Mouse (Mus musculus): ENCODE data around the gene Lyrm1. TPM values are rescaled to one million over a fixed set of nuclear protein-coding genes. Genes with fewer than 3 reads are reported as not detected.

The Lyrm1 gene
- 6.3 TPM for total RNA-seq (2023)

GRCm38 (mm10) chr7:119895639-119896512 lies at the start of gene Lyrm1, which contains the start of gene Dcun1d3:
TSS of gene Lyrm1 (plus strand) at chr7:119895861.
TSS of gene Dcun1d3 (minus strand) at chr7:119896298.

Other genes with a start within 250 kb of the Lyrm1 start
- not detected for gene Acsm4, start 205.8 kb upstream of the Lyrm1 start, total RNA-seq (2023)
- 96.7 TPM for gene Thumpd1, start 175.1 kb upstream of the Lyrm1 start, total RNA-seq (2023)
- gene Acsm3, start 134.9 kb upstream of the Lyrm1 start, total RNA-seq (2023) = not detected
- gene Rexo5, start 101.9 kb upstream of the Lyrm1 start, total RNA-seq (2023) = 48.4 TPM
- 6.2 TPM for gene Eri2, start 101.8 kb upstream of the Lyrm1 start, total RNA-seq (2023)
- 21.3 TPM for gene Dcun1d3, start 437 bp downstream of the Lyrm1 start, total RNA-seq (2023)
- gene Dnah3, start 199.4 kb downstream of the Lyrm1 start, total RNA-seq (2023) = not detected
- gene Tmem159, start 206.5 kb downstream of the Lyrm1 start, total RNA-seq (2023) = not detected
- not detected for gene Zp2, start 249.4 kb downstream of the Lyrm1 start, total RNA-seq (2023)